Mouse (Mus musculus): ENCODE measurements around the gene Gpha2. TPM values are rescaled to one million over a fixed set of nuclear protein-coding genes. Genes with fewer than 3 reads are reported as not detected.

Gene Gpha2
- polyA plus RNA-seq, 1 experiment from 2014 or later: not detected

DNA sequence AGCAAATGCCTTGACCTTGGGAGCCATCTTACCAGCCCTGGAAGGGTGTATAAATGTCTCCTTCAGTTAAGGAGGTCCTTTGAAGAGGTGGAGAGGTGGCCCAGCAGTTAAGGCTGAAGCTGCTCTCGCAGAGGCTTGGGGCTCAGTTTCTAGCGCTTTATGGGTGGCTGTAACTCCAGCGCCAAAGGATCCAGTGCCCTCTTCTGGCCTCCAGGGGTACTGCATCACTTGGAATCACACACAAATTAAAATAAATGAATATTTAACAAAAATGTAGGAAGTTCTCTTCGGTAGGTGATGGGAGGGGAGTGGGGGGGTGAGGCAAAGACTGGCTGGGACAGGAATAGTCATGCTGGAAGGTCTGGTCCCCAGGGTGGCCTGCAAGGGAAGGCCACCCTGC is 34.8 kb downstream of the Gpha2 start:
- DNase-seq (ENCODE audit: low spot score): no peak
- peaks cover 65% of the 10 kb centered on the region for H3K36me3 ChIP-seq (replicated peaks; ENCODE audit: control insufficient read depth, insufficient read depth)

GRCm38 (mm10) chr19:6261379-6261778 is 35.2 kb downstream of the Gpha2 start:
- H3K27ac ChIP-seq: no peak overlapping the region
- DNase-seq (ENCODE audit: low spot score) (no peak), ATAC-seq (ENCODE audit: low FRiP score) (no peak)
- WGBS: 94% methylated on average over 14 of the region's 14 CpGs
- no peak overlapping the region for H3K4me2 ChIP-seq (replicated peaks)
- H3K4me1 ChIP-seq (replicated peaks; ENCODE audit: control insufficient read depth, insufficient read depth, low read length): no peaks in the 10 kb centered on the region
- no peaks in the 10 kb centered on the region for H3K9me3 ChIP-seq (ENCODE audit: control insufficient read depth, low read length)
- H3K27me3 ChIP-seq (ENCODE audit: control insufficient read depth, insufficient read depth, low read length): no peaks in the 10 kb centered on the region
- no peak overlapping the region for H3K4me3 ChIP-seq (replicated peaks; ENCODE audit: low read length)
- no peak overlapping the region for H3K9ac ChIP-seq
- peaks cover 61% of the 10 kb centered on the region for H3K36me3 ChIP-seq (replicated peaks; ENCODE audit: control insufficient read depth, insufficient read depth)

More for the DNA sequence above, 34.8 kb downstream of the Gpha2 start:
- WGBS: 83% methylated on average over 4 of the region's 4 CpGs
- no peak overlapping the region for H3K27ac ChIP-seq
- ATAC-seq (ENCODE audit: low FRiP score): no peak
- no peaks in the 10 kb centered on the region for H3K9me3 ChIP-seq (ENCODE audit: control insufficient read depth, low read length)
- H3K9ac ChIP-seq: no peak overlapping the region
- no peak overlapping the region for H3K4me3 ChIP-seq (replicated peaks; ENCODE audit: low read length)
- no peak overlapping the region for H3K4me2 ChIP-seq (replicated peaks)
- H3K4me1 ChIP-seq (replicated peaks; ENCODE audit: control insufficient read depth, insufficient read depth, low read length): no peaks in the 10 kb centered on the region
- H3K27me3 ChIP-seq (ENCODE audit: control insufficient read depth, insufficient read depth, low read length): no peaks in the 10 kb centered on the region

GRCm38 (mm10) chr19:6262222-6262621 is 36.0 kb downstream of the Gpha2 start:
- Histone ChIP-seq H3K4me2 (replicated peaks) (no peak overlapping the region), H3K9me3 (ENCODE audit: control insufficient read depth, low read length) (no peaks in the 10 kb centered on the region), H3K4me3 (replicated peaks; ENCODE audit: low read length) (no peak overlapping the region), H3K27ac (no peak overlapping the region), H3K9ac (no peak overlapping the region), H3K4me1 (replicated peaks; ENCODE audit: control insufficient read depth, insufficient read depth, low read length) (no peaks in the 10 kb centered on the region), H3K36me3 (replicated peaks; ENCODE audit: control insufficient read depth, insufficient read depth) (peaks cover 53% of the 10 kb centered on the region), H3K27me3 (ENCODE audit: control insufficient read depth, insufficient read depth, low read length) (no peaks in the 10 kb centered on the region)
- no peak for ATAC-seq (ENCODE audit: low FRiP score)
- peak; percentile 66 for DNase-seq (ENCODE audit: low spot score)
- WGBS: 61% methylated on average over 7 of the region's 7 CpGs

DNA sequence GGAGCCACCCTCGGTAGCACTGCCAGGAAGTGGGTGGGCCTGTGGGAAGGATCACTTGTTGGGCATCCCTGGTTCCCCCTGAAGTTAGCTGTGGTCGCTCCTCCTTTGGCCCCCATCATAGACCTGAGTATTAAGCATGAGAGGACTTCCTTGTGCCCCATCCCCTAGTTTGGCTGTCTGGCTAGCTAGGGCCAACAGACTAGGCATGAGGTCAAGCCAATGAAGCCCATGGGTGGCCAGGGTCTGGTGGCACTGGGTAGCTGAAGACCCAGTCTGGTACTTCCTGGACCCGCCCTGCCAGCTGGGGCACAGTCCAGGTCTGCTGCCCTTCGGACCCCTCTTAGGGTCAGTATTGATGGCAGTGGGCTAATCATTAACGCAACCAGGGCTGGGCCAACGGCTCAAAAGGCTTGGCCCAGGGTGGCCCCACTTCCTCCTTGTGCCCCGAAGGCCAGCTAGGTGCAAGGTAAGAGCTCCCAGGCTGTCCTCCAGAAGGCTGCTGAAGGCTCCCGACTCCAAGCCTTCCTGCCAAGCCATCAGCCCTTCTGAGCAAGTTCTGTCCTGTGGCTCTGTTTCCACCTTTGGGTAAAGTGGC is 36.8 kb downstream of the Gpha2 start:
- H3K9me3 ChIP-seq (ENCODE audit: control insufficient read depth, low read length): no peaks in the 10 kb centered on the region
- no peak overlapping the region for H3K27ac ChIP-seq
- H3K36me3 ChIP-seq (replicated peaks; ENCODE audit: control insufficient read depth, insufficient read depth): peaks cover 45% of the 10 kb centered on the region
- no peaks in the 10 kb centered on the region for H3K27me3 ChIP-seq (ENCODE audit: control insufficient read depth, insufficient read depth, low read length)
- ATAC-seq (ENCODE audit: low FRiP score) (no peak), DNase-seq (ENCODE audit: low spot score) (no peak)
- H3K9ac ChIP-seq: no peak overlapping the region
- H3K4me2 ChIP-seq (replicated peaks): no peak overlapping the region
- H3K4me1 ChIP-seq (replicated peaks; ENCODE audit: control insufficient read depth, insufficient read depth, low read length): no peaks in the 10 kb centered on the region
- H3K4me3 ChIP-seq (replicated peaks; ENCODE audit: low read length): no peak overlapping the region
- WGBS: 78% methylated on average over 8 of the region's 8 CpGs

- no peak overlapping the region for H3K4me2 ChIP-seq (replicated peaks)
- no peak overlapping the region for H3K27ac ChIP-seq
- 78% methylated on average over 9 of the region's 9 CpGs for WGBS
- no peaks in the 10 kb centered on the region for H3K27me3 ChIP-seq (ENCODE audit: control insufficient read depth, insufficient read depth, low read length)
- no peak overlapping the region for H3K4me3 ChIP-seq (replicated peaks; ENCODE audit: low read length)
- H3K9me3 ChIP-seq (ENCODE audit: control insufficient read depth, low read length): no peaks in the 10 kb centered on the region
- H3K9ac ChIP-seq: no peak overlapping the region
- no peaks in the 10 kb centered on the region for H3K4me1 ChIP-seq (replicated peaks; ENCODE audit: control insufficient read depth, insufficient read depth, low read length)
- no peak for ATAC-seq (ENCODE audit: low FRiP score)
- DNase-seq (ENCODE audit: low spot score): no peak
- peaks cover 33% of the 10 kb centered on the region for H3K36me3 ChIP-seq (replicated peaks; ENCODE audit: control insufficient read depth, insufficient read depth)
These were observed 38.0 kb downstream of the Gpha2 start for GRCm38 (mm10) chr19:6264200-6264599.

DNA sequence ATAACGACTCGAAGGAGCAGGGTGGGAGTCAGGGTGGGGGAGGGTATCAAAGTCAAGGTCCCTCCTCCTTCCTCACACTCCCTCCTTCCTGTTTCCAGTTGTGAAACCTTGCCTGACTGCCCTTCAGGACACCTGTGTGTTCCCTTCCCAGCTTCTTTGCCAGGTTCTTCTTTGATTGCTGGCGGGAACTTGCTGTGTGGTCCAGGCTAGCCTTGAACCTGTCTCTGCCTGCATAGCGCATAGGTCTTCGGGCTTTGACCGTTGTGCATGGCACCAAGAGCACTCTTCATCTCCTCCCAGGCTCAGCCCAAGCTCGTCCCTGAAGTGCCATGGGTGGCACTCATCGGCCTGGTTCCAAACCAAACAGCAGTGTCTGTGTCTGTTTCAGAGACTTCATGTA is 38.8 kb downstream of the Gpha2 start:
- DNase-seq (ENCODE audit: low spot score): no peak
- no peak overlapping the region for H3K27ac ChIP-seq
- H3K4me2 ChIP-seq (replicated peaks): no peak overlapping the region
- H3K9me3 ChIP-seq (ENCODE audit: control insufficient read depth, low read length): no peaks in the 10 kb centered on the region
- 83% methylated on average over 8 of the region's 8 CpGs for WGBS
- no peaks in the 10 kb centered on the region for H3K4me1 ChIP-seq (replicated peaks; ENCODE audit: control insufficient read depth, insufficient read depth, low read length)
- H3K9ac ChIP-seq: no peak overlapping the region
- H3K27me3 ChIP-seq (ENCODE audit: control insufficient read depth, insufficient read depth, low read length): no peaks in the 10 kb centered on the region
- H3K4me3 ChIP-seq (replicated peaks; ENCODE audit: low read length): no peak overlapping the region
- H3K36me3 ChIP-seq (replicated peaks; ENCODE audit: control insufficient read depth, insufficient read depth): peaks cover 29% of the 10 kb centered on the region
- ATAC-seq (ENCODE audit: low FRiP score): no peak

GRCm38 (mm10) chr19:6265727-6266182 is 39.6 kb downstream of the Gpha2 start:
- H3K27me3 ChIP-seq (ENCODE audit: control insufficient read depth, insufficient read depth, low read length): no peaks in the 10 kb centered on the region
- no peaks in the 10 kb centered on the region for H3K4me1 ChIP-seq (replicated peaks; ENCODE audit: control insufficient read depth, insufficient read depth, low read length)
- ATAC-seq (ENCODE audit: low FRiP score) (no peak), DNase-seq (ENCODE audit: low spot score) (no peak)
- H3K4me3 ChIP-seq (replicated peaks; ENCODE audit: low read length): no peak overlapping the region
- H3K36me3 ChIP-seq (replicated peaks; ENCODE audit: control insufficient read depth, insufficient read depth): peaks cover 21% of the 10 kb centered on the region
- no peaks in the 10 kb centered on the region for H3K9me3 ChIP-seq (ENCODE audit: control insufficient read depth, low read length)
- no peak overlapping the region for H3K9ac ChIP-seq
- no peak overlapping the region for H3K27ac ChIP-seq
- no peak overlapping the region for H3K4me2 ChIP-seq (replicated peaks)
- 64% methylated on average over 6 of the region's 6 CpGs for WGBS

- no peak for ATAC-seq (ENCODE audit: low FRiP score)
- Histone ChIP-seq H3K4me1 (replicated peaks; ENCODE audit: control insufficient read depth, insufficient read depth, low read length) (no peaks in the 10 kb centered on the region), H3K9ac (no peak overlapping the region), H3K4me2 (replicated peaks) (no peak overlapping the region), H3K27ac (no peak overlapping the region), H3K9me3 (ENCODE audit: control insufficient read depth, low read length) (no peaks in the 10 kb centered on the region), H3K4me3 (replicated peaks; ENCODE audit: low read length) (no peak overlapping the region), H3K27me3 (ENCODE audit: control insufficient read depth, insufficient read depth, low read length) (no peaks in the 10 kb centered on the region), H3K36me3 (replicated peaks; ENCODE audit: control insufficient read depth, insufficient read depth) (peaks cover 3% of the 10 kb centered on the region; the same call in 1 of the 2 replicates)
- no peak for DNase-seq (ENCODE audit: low spot score)
- WGBS: 74% methylated on average over 11 of the region's 11 CpGs
These were observed 41.4 kb downstream of the Gpha2 start for GRCm38 (mm10) chr19:6267306-6268169.

DNA sequence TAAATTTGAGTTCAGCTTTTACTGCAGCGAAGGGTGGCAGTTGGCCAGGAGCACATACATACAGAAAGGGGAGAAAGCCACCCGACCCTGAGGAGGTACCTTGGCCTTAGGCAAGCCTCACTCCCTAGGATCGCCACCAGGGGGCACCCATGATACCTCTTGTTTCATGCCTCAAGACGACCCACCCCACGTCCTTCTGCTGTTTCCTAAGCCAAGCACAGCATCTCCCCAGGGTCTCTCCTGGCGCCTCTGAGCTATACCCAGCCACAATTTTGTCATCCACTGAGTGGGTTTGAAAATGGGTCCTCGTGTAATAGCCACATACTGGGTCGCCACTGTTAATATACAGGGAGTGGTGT is 42.0 kb downstream of the Gpha2 start:
- H3K4me2 ChIP-seq (replicated peaks): no peak overlapping the region
- no peaks in the 10 kb centered on the region for H3K4me1 ChIP-seq (replicated peaks; ENCODE audit: control insufficient read depth, insufficient read depth, low read length)
- DNase-seq (ENCODE audit: low spot score): peak; percentile 89
- no peak overlapping the region for H3K9ac ChIP-seq
- peak; percentile 69; the same call in 1 of the 2 replicates for ATAC-seq (ENCODE audit: low FRiP score)
- no peak overlapping the region for H3K4me3 ChIP-seq (replicated peaks; ENCODE audit: low read length)
- no peaks in the 10 kb centered on the region for H3K9me3 ChIP-seq (ENCODE audit: control insufficient read depth, low read length)
- no peaks in the 10 kb centered on the region for H3K36me3 ChIP-seq (replicated peaks; ENCODE audit: control insufficient read depth, insufficient read depth)
- 16% methylated on average over 8 of the region's 8 CpGs for WGBS
- no peak overlapping the region for H3K27ac ChIP-seq
- no peaks in the 10 kb centered on the region for H3K27me3 ChIP-seq (ENCODE audit: control insufficient read depth, insufficient read depth, low read length)

Measured in hindbrain, embryonic 14.5 days (tissue).